Comparison of ENCODE assay signal across 10 mouse cellular contexts in the genomic region with DNA sequence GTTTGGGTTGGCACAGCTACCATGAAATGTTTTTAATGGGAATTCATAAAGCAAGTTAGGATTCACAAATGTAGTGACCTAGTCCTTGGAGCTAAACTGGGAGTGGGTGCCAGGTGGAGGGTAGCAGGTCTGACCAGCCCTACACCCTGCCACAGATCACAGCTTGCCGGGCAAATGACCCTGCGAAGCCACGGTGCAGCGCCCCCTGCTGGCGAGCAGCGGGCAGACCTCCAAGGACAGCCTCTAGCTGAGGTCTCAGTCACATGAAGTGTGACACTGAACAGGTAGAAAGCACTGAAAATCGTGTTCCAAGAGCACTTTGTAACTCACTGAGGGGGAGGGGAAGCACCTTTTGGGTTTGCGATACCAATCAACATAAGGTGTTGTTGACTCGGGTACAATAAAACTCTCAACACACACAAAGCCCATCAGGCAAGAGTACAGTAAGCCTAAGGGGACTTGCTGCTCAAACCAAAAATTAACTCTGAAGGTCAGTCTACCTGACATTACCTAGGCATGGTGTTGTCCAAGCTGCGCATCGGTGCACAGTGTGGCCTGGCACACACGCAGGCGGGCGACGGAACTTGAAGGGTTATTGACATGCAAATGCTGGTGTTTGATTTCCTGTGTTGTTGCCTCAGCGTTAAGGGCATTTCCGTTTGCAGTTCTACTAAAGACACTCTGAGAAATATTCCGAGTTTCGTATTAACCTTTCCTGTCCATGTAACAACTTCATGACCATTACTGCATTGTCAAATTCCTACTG.
DNase-seq lines count a peak whose midpoint lies in the region; ATAC-seq and TF ChIP-seq lines count a peak whose summit lies in the region.
"Had no signal": no experiment of that assay in that cellular context is flagged by ENCODE, and none has a peak within 500 bp of the region (broad histone marks: within the 10 kb centered on the region; RNA-seq: fewer than 3 reads in every experiment).

No protein-coding gene starts in this region.

- no peak overlapping the region for H3K9ac ChIP-seq in kidney, embryonic 14.5 days (ENCODE audit: low read depth, low read length)
- H3K9ac ChIP-seq: embryonic facial prominence, embryonic 15.5 days; liver, embryonic 15.5 days had no signal

- no peaks in the 10 kb centered on the region for H3K9me3 ChIP-seq in kidney, embryonic 14.5 days (ENCODE audit: control insufficient read depth, low read length)
- H3K9me3 ChIP-seq in E14TG2a.4 (ENCODE audit: low read length): no peaks in the 10 kb centered on the region
- H3K9me3 ChIP-seq: embryonic facial prominence, embryonic 15.5 days; liver, embryonic 15.5 days had no signal

- no peaks in the 10 kb centered on the region for H3K27me3 ChIP-seq in kidney, adult 2 months (replicated peaks; ENCODE audit: control insufficient read depth, insufficient read depth, low read length)
- H3K27me3 ChIP-seq in kidney, embryonic 14.5 days (ENCODE audit: control insufficient read depth, insufficient read depth, low read length): no peaks in the 10 kb centered on the region
- H3K27me3 ChIP-seq in E14TG2a.4 (ENCODE audit: insufficient read depth, low read length): no peaks in the 10 kb centered on the region
- H3K27me3 ChIP-seq: embryonic facial prominence, embryonic 15.5 days; liver, embryonic 15.5 days had no signal

- WGBS in kidney, adult 2 months: 62% methylated on average over 19 of the region's 19 CpGs
- 76% methylated on average over 19 of the region's 19 CpGs for WGBS in kidney, embryonic 14.5 days

- H3K4me1 ChIP-seq in kidney, adult 2 months (ENCODE audit: control insufficient read depth, insufficient read depth, low read length): no peaks in the 10 kb centered on the region
- no peaks in the 10 kb centered on the region for H3K4me1 ChIP-seq in kidney, embryonic 14.5 days (ENCODE audit: control insufficient read depth, insufficient read depth, low read length)
- peaks cover 22% of the 10 kb centered on the region for H3K4me1 ChIP-seq in E14TG2a.4 (replicated peaks; ENCODE audit: low read depth, low read length)
- H3K4me1 ChIP-seq: embryonic facial prominence, embryonic 15.5 days; liver, embryonic 15.5 days had no signal

- ATAC-seq in kidney, embryonic 14.5 days (ENCODE audit: low FRiP score, low TSS enrichment): no peak
- peak; percentile 74 for ATAC-seq in granulocyte monocyte progenitor cell, adult 5-6 weeks (replicated peaks; ENCODE audit: poor library complexity, severe bottlenecking)
- peak; percentile 51 for ATAC-seq in megakaryocyte, adult 5-6 weeks (ENCODE audit: poor library complexity, severe bottlenecking)

- H3K27ac ChIP-seq in kidney, adult 2 months (ENCODE audit: insufficient read depth, low read depth, low read length): no peak overlapping the region
- no peak overlapping the region for H3K27ac ChIP-seq in kidney, embryonic 14.5 days (ENCODE audit: low read depth, low read length)
- H3K27ac ChIP-seq: embryonic facial prominence, embryonic 15.5 days; liver, embryonic 15.5 days had no signal

- H3K36me3 ChIP-seq in kidney, adult 2 months (ENCODE audit: control insufficient read depth, insufficient read depth, low read length): peaks cover 1% of the 10 kb centered on the region; the same call in 1 of the 2 replicates
- no peaks in the 10 kb centered on the region for H3K36me3 ChIP-seq in kidney, embryonic 14.5 days (ENCODE audit: control insufficient read depth, insufficient read depth, low read length)
- H3K36me3 ChIP-seq in E14TG2a.4 (ENCODE audit: insufficient read depth, low read length): peaks cover 44% of the 10 kb centered on the region
- H3K36me3 ChIP-seq: embryonic facial prominence, embryonic 15.5 days; liver, embryonic 15.5 days had no signal

- no peak overlapping the region for H3K4me2 ChIP-seq in kidney, embryonic 14.5 days (replicated peaks; ENCODE audit: low read depth, low read length)
- H3K4me2 ChIP-seq: embryonic facial prominence, embryonic 15.5 days; liver, embryonic 15.5 days had no signal

- TF ChIP-seq POLR2A in kidney, adult 2 months (IDR thresholded peaks at IDR 0.05; ENCODE audit: low read depth, low read length): no peak

- peak; percentile 40 for DNase-seq in kidney, adult 2 months
- DNase-seq in ZHBTc4 (ENCODE audit: low read depth, low spot score): peak; percentile 79
- no peak for DNase-seq in right cerebral cortex, adult 2 months (ENCODE audit: low spot score in 2 of 2)
- DNase-seq in left cerebral cortex, adult 9 months (ENCODE audit: low spot score in 2 of 2): no peak

- TF ChIP-seq CTCF in kidney, adult 2 months (conservative IDR thresholded peaks at IDR 0.05; ENCODE audit: insufficient read depth, insufficient read length, low read depth, low read length): peak; percentile 67
- peak; percentile 82 for TF ChIP-seq CTCF in E14TG2a.4 (conservative IDR thresholded peaks at IDR 0.05; ENCODE audit: low read length)

- H3K4me3 ChIP-seq in kidney, adult 2 months (ENCODE audit: insufficient read depth, low read depth, low read length): no peak overlapping the region
- no peak overlapping the region for H3K4me3 ChIP-seq in kidney, embryonic 14.5 days (ENCODE audit: low read length)
- H3K4me3 ChIP-seq in E14TG2a.4 (replicated peaks; ENCODE audit: low read length): peak overlapping the region; percentile 29; the same call in 1 of the 2 replicates
- H3K4me3 ChIP-seq: embryonic facial prominence, embryonic 15.5 days; liver, embryonic 15.5 days had no signal

Comparison
In these comparisons a context has a peak if more than half of its experiments do, and no peak if none do; other contexts are left out.
1. DNase-seq: peak in kidney, adult 2 months (single experiment) and ZHBTc4 (single experiment); none in right cerebral cortex, adult 2 months (0 of 2) and left cerebral cortex, adult 9 months (0 of 2).